Mouse (Mus musculus): ENCODE data around the gene Trak1.
"Not testable (repeated sequence)": the region's sequence is repeated elsewhere in the genome, so short reads cannot be mapped to it uniquely, and the experiment has no call there.

The Trak1 gene

GRCm38 (mm10) chr9:121429592-121429991, 132.3 kb downstream of the Trak1 start:
- no peak for DNase-seq (ENCODE audit: low read depth, low spot score)

- DNase-seq (ENCODE audit: low read depth, low spot score), result no peak
These were observed 133.1 kb downstream of the Trak1 start for GRCm38 (mm10) chr9:121430379-121430778.

- no peak for DNase-seq (ENCODE audit: low read depth, low spot score)
These were observed 136.6 kb downstream of the Trak1 start for GRCm38 (mm10) chr9:121433745-121434528.

GRCm38 (mm10) chr9:121435332-121435956, 138.1 kb downstream of the Trak1 start:
- DNase-seq (ENCODE audit: low read depth, low spot score), result no peak

GRCm38 (mm10) chr9:121436501-121436900, 139.2 kb downstream of the Trak1 start:
- DNase-seq (ENCODE audit: low read depth, low spot score), result no peak

- no peak for DNase-seq (ENCODE audit: low read depth, low spot score)
These were observed 144.8 kb downstream of the Trak1 start for GRCm38 (mm10) chr9:121442145-121442544.

- peak; percentile 20 for DNase-seq (ENCODE audit: low read depth, low spot score)
These were observed 146.5 kb downstream of the Trak1 start for GRCm38 (mm10) chr9:121443696-121444366.

GRCm38 (mm10) chr9:121444367-121444707, 147.0 kb downstream of the Trak1 start:
- DNase-seq (ENCODE audit: low read depth, low spot score), result no peak

GRCm38 (mm10) chr9:121445364-121445763, 148.1 kb downstream of the Trak1 start:
- no peak for DNase-seq (ENCODE audit: low read depth, low spot score)

- no peak for DNase-seq (ENCODE audit: low read depth, low spot score)
These were observed 149.1 kb downstream of the Trak1 start for GRCm38 (mm10) chr9:121446431-121446831.

- DNase-seq (ENCODE audit: low read depth, low spot score), result not testable (repeated sequence)
These were observed 155.1 kb downstream of the Trak1 start for GRCm38 (mm10) chr9:121452342-121452942.

- no peak for DNase-seq (ENCODE audit: low read depth, low spot score)
These were observed 157.6 kb downstream of the Trak1 start for GRCm38 (mm10) chr9:121454891-121455290.

- no peak for DNase-seq (ENCODE audit: low read depth, low spot score)
These were observed 159.6 kb downstream of the Trak1 start for GRCm38 (mm10) chr9:121456739-121457515.

- no peak for DNase-seq (ENCODE audit: low read depth, low spot score)
These were observed 161.2 kb downstream of the Trak1 start for GRCm38 (mm10) chr9:121458466-121458865.

GRCm38 (mm10) chr9:121459950-121460349, 162.6 kb downstream of the Trak1 start:
- no peak for DNase-seq (ENCODE audit: low read depth, low spot score)

GRCm38 (mm10) chr9:121460527-121460926, 163.2 kb downstream of the Trak1 start:
- no peak for DNase-seq (ENCODE audit: low read depth, low spot score)

- DNase-seq (ENCODE audit: low read depth, low spot score), result no peak
These were observed 170.2 kb downstream of the Trak1 start for GRCm38 (mm10) chr9:121467460-121467859.

- no peak for DNase-seq (ENCODE audit: low read depth, low spot score)
These were observed 172.4 kb downstream of the Trak1 start for GRCm38 (mm10) chr9:121469711-121470110.

GRCm38 (mm10) chr9:121474771-121475170, 177.5 kb downstream of the Trak1 start:
- no peak for DNase-seq (ENCODE audit: low read depth, low spot score)

GRCm38 (mm10) chr9:121475488-121476452, 178.5 kb downstream of the Trak1 start:
- no peak for DNase-seq (ENCODE audit: low read depth, low spot score)

Measured in WW6 (cell line).